Mouse (Mus musculus) lung, adult 2 months (tissue): ENCODE data around the gene Tmem233. TPM values are rescaled to one million over a fixed set of nuclear protein-coding genes. Genes with fewer than 3 reads are reported as not detected.

Experiments
- DNase-seq: peaks from one replicate; pipeline ENCODE4 v3.0.0; 2022
- H3K4me1 ChIP-seq: fragments of 200-500 bp; 2 replicates; pipeline ENCODE4 v1.6.1; 2011; ENCODE audit warnings: low read length; ENCODE audit not compliant: control insufficient read depth, insufficient read depth
- H3K4me3 ChIP-seq: fragments of 200-500 bp; replicated peaks from 2 replicates; pipeline ENCODE3; 2011; ENCODE audit warnings: low read depth, mild to moderate bottlenecking, control low read depth, low read length; ENCODE audit errors: extremely low read depth
- CTCF ChIP-seq: fragments of 200-500 bp; IDR thresholded peaks from 2 replicates; pipeline ENCODE4 v1.5.1; 2011; ENCODE audit warnings: mild to moderate bottlenecking, low read length, control low read depth; ENCODE audit not compliant: insufficient read depth
- POLR2A ChIP-seq: fragments of 200-500 bp; IDR thresholded peaks from 2 replicates; pipeline ENCODE4 v1.6.1; 2011; ENCODE audit warnings: low read depth, mild to moderate bottlenecking, control low read depth, low read length, borderline replicate concordance; ENCODE audit errors: extremely low read depth
- WGBS: fragments of 180-500 bp; shearing (Covaris S2); methylation state at CpG from one replicate; pipeline ENCODE4 v1.1.7; 2018; 5-methylcytosine and 5-hydroxymethylcytosine counted together
- polyA plus RNA-seq: library from polyadenylated mRNA; depleted of rRNA; stranded (reverse); fragments of >200 nt; gene quantifications from 2 replicates; pipeline ENCODE4 v1.2.3, GENCODE M21; 2012; rRNA removed

Tmem233 gene
- polyA plus RNA-seq, 1 experiment = 0.69 TPM

GRCm38 (mm10) chr5:115991717-115992116 is 91.3 kb downstream of the Tmem233 start:
- Histone ChIP-seq H3K4me3 (no peak overlapping the region), H3K4me1 (no peaks in the 10 kb centered on the region)
- no peak for DNase-seq
- 95% methylated on average over 11 of the region's 11 CpGs for WGBS
- TF ChIP-seq CTCF (no peak), POLR2A (no peak)

Other genes starting within 250 kb of the Tmem233 start
- 3.7 and 4.0 TPM in 2 replicates for gene Cit, start 238.0 kb downstream of the Tmem233 start, polyA plus RNA-seq
- 77.3 and 92.5 TPM in 2 replicates for gene Prkab1, start 58.7 kb downstream of the Tmem233 start, polyA plus RNA-seq
- 1.4 and 1.5 TPM in 2 replicates for gene Ccdc60, start 205.7 kb upstream of the Tmem233 start, polyA plus RNA-seq